Comparison of ENCODE assay signal across 8 mouse cellular contexts in the genomic region with DNA sequence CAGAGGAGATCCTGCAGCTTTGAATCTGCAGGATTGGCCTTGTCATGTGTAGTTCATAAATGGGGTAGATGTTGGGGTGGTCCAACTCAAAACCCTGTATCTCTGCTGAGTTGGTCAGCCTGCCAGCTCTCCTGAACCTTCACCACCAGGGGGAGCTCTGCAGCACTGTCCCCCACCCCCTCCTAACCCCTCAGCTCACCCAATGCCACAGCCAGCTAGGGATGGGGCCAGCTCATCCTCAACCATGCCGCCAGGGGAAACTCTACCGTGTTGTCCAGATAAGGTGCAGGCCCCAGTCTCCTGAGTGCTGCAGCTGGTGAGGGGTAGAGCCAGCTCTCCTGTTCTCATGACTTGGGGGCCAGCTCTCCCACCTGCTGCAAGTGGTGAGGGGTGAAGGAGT.
DNase-seq lines count a peak whose midpoint lies in the region; ATAC-seq and TF ChIP-seq lines count a peak whose summit lies in the region.

No protein-coding gene starts in this region.

- H3K36me3 ChIP-seq in midbrain, embryonic 10.5 days = no peaks in the 10 kb centered on the region
- no peaks in the 10 kb centered on the region for H3K36me3 ChIP-seq in midbrain, embryonic 16.5 days (ENCODE audit: control insufficient read depth, insufficient read depth, low read length)
- no peaks in the 10 kb centered on the region for H3K36me3 ChIP-seq in liver, embryonic 16.5 days (ENCODE audit: control insufficient read depth, insufficient read depth)

- H3K4me3 ChIP-seq in midbrain, embryonic 10.5 days = no peak overlapping the region
- H3K4me3 ChIP-seq in midbrain, embryonic 16.5 days (ENCODE audit: low read depth, low read length) = no peak overlapping the region
- no peak overlapping the region for H3K4me3 ChIP-seq in liver, embryonic 16.5 days (ENCODE audit: low read depth, low read length)

- no peak overlapping the region for H3K9ac ChIP-seq in midbrain, embryonic 16.5 days (ENCODE audit: low read depth, low read length)
- H3K9ac ChIP-seq in liver, embryonic 16.5 days (ENCODE audit: low read depth, low read length) = no peak overlapping the region

- no peak for ATAC-seq in midbrain, embryonic 16.5 days
- no peak for ATAC-seq in Patski
- ATAC-seq in liver, embryonic 16.5 days (ENCODE audit: low read depth) = peak; percentile 81

- H3K27me3 ChIP-seq in midbrain, embryonic 10.5 days (ENCODE audit: low read depth, poor library complexity, severe bottlenecking) = no peaks in the 10 kb centered on the region
- H3K27me3 ChIP-seq in midbrain, embryonic 16.5 days (ENCODE audit: control insufficient read depth, insufficient read depth, low read depth, low read length) = no peaks in the 10 kb centered on the region
- no peaks in the 10 kb centered on the region for H3K27me3 ChIP-seq in Patski
- H3K27me3 ChIP-seq in liver, embryonic 16.5 days (ENCODE audit: control insufficient read depth, insufficient read depth, low read depth, low read length) = no peaks in the 10 kb centered on the region

- no peak overlapping the region for H3K27ac ChIP-seq in midbrain, embryonic 10.5 days (replicated peaks)
- H3K27ac ChIP-seq in midbrain, embryonic 16.5 days (ENCODE audit: low read length) = no peak overlapping the region
- peak overlapping the region; percentile 34; the same call in 1 of the 2 replicates for H3K27ac ChIP-seq in liver, embryonic 16.5 days (ENCODE audit: low read length)

- CTCF ChIA-PET in Patski (lab: Charles Lee) = interaction anchor here (1.0 to 3.5 kb wide), 15 partner anchors 8 to 55 kb away, joined by 3 to 19 read pairs (median 3); no protein-coding TSS in a partner anchor

- POLR2A ChIA-PET in Patski (lab: Charles Lee) = no interaction called here

- intact Hi-C loops in heart, postnatal 10 days (cut with DNase I) = loop anchor here (5.0 kb wide), 1 partner anchor 38 kb away; no protein-coding TSS in a partner anchor

- in situ Hi-C loops in Patski (cut with MboI; ENCODE audit: low pct_unique_long_range_greater_than_20kb) = no loop called here

- WGBS in midbrain, embryonic 10.5 days = 34% methylated on average over 2 of the region's 2 CpGs
- 23% methylated on average over 2 of the region's 2 CpGs for WGBS in midbrain, embryonic 16.5 days
- 4% methylated on average over 2 of the region's 2 CpGs for WGBS in liver, embryonic 16.5 days (ENCODE audit: insufficient replicate concordance)

- DNase-seq in midbrain, embryonic 10.5 days (ENCODE audit: low spot score) = peak; percentile 52
- DNase-seq in Patski (ENCODE audit: low read depth, low spot score) = no peak
- DNase-seq in cerebellum, postnatal 25 days = peak; percentile 15 to 45
- peak; percentile 20 to 59 for DNase-seq in heart, postnatal 10 days
- DNase-seq in skeletal muscle tissue, adult 2 months (ENCODE audit: low read depth, low spot score) = peak; percentile 15
- no peak for DNase-seq in frontal cortex, postnatal 25 days (ENCODE audit: low spot score in 2 of 2)

- peak; percentile 64 for TF ChIP-seq CTCF in Patski (IDR thresholded peaks at IDR 0.05)

- no peaks in the 10 kb centered on the region for H3K9me3 ChIP-seq in midbrain, embryonic 10.5 days (replicated peaks)
- no peaks in the 10 kb centered on the region for H3K9me3 ChIP-seq in midbrain, embryonic 16.5 days (replicated peaks; ENCODE audit: control insufficient read depth, low read length, poor library complexity, severe bottlenecking)
- H3K9me3 ChIP-seq in liver, embryonic 16.5 days (replicated peaks; ENCODE audit: control insufficient read depth, low read length) = no peaks in the 10 kb centered on the region

- H3K4me2 ChIP-seq in midbrain, embryonic 16.5 days (ENCODE audit: low read length) = no peak overlapping the region
- H3K4me2 ChIP-seq in liver, embryonic 16.5 days (ENCODE audit: low read depth, low read length) = no peak overlapping the region

- H3K4me1 ChIP-seq in midbrain, embryonic 10.5 days = 0 out of 2 replicates have a peak, but pooled peaks cover under 1% of the 10 kb centered on the region
- no peaks in the 10 kb centered on the region for H3K4me1 ChIP-seq in midbrain, embryonic 16.5 days (ENCODE audit: control insufficient read depth, insufficient read depth, low read length)
- peaks cover 22% of the 10 kb centered on the region for H3K4me1 ChIP-seq in liver, embryonic 16.5 days (ENCODE audit: control insufficient read depth, low read depth, low read length)

Comparison
In these comparisons a context has a peak if more than half of its experiments do, and no peak if none do; other contexts are left out.
1. DNase-seq: peak in midbrain, embryonic 10.5 days (single experiment), cerebellum, postnatal 25 days (2 of 2), heart, postnatal 10 days (2 of 2) and skeletal muscle tissue, adult 2 months (single experiment); none in Patski (single experiment) and frontal cortex, postnatal 25 days (0 of 2).